Mouse (Mus musculus): Measurements from ENCODE around the gene BC024978.
A peak's percentile ranks its signal among the peaks of the same experiment; 100 is the strongest.

Gene BC024978

DNA sequence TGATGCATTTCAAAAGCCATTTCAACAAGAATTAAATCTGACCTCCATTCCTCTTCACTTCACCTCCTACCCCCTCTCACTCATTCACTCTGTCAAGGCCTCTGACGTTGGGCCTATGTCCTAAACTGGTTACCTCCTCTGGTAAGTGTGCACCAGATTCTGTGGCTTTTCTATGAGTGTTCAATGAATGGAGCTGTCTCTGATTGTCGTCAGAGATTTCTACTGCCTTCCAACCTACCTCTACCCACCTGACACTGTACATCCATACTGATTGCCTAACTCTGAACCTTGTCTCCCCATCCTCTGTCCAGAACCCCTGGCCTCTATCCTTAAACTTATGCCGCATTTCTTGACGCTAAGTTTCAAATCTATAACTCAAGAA, 17.6 kb upstream of the BC024978 start:
- no peak for DNase-seq (ENCODE audit: low read depth, low spot score)

DNA sequence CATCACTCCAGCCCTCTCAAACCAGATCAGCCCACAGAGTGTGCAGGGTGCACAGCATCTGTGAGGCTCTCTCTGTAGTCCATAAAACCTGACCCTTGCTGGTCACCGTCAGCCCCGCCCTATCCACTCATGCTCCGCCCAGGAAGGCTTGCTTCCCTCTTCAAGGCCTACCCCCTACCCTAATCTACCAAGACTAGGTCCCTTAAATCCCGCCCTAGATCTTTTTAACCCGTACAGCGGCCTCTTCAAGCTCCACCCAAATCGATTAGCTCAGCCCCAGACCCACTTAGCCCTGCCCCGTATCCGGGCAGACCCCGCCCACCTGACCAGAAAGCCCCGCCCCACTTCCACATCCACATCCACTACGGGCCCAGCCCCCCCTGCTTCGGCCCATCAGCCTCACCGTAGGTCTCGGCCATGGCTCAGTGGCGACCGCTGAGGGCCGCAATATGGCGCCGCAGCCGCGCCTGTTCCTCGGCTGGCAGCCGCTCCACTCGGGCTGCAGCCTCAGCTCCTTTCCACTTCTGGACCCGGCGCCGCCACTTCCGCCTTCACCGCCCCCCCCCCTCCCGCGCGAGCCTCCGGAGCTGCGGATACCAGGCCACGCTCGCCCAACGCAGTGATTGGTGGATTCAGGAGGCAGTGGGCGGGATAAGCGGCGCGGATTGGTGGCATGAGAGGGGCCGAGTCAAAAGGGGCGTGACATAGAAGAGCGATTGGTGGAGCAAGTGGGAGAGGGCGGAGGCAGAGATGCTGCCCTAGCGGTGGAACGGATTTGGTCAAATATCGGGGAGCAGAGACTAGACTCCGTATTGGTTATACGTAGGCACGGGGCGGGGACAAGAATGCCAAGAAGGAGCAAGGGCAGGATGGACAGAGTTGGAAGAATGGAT, 17.0 kb upstream of the BC024978 start, which contains the start of gene Rab4b:
TSS of gene Rab4b (minus strand) at position 573 of the 893 bp plus-strand sequence.
- DNase-seq (ENCODE audit: low read depth, low spot score), result peak; percentile 100

DNA sequence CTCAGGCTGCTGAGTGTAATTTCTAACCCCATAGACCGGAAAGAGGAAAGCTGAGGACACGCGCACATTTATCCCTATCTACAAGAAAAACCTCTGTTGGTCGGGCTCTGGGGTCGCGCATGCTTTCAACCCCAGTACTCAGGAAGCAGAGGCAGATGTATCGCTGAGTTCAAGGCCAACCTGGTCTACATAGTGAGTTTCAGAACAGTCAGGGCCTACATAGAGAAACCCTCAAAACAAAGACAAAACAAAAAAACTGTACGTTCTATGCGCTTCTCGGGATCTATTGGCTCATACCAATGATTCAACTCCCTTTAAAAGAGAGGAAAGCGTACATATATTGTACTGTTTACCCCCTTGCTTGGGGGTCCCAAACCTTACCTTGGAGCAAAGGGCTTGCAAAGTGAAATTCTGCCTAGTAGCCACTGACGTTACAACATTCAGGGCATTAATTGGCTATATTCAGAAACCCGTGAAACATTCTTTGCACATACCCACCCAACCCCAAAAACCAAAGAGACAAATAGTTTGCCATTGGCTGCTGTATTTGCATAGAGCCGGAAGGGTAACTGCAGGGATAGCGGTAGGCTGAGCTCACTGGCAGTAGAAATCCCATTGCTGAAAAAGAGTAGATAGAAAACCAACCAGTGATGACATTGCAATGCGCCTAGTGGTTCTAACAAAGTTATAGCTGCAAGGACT, 16.2 kb upstream of the BC024978 start:
- DNase-seq (ENCODE audit: low read depth, low spot score), result peak; percentile 93

DNA sequence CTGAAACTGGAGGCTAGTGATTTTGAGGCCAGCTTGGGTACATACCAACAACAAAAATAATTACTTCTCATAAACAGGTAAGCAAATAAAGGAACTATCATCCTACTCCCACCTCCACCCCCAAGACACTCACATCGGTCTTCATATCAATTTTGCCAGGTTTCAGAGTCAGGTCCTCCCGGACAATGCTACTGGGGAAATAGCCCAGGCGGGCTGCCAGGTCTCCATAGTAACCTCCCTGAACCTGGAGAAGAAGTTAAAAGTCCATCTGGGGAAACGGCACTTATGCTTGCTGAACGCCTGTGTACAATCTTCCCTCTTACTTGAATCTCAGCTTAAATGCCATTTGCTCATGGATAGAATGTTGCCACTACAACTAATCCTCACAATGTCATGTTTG, 15.5 kb upstream of the BC024978 start:
- no peak for DNase-seq (ENCODE audit: low read depth, low spot score)

DNA sequence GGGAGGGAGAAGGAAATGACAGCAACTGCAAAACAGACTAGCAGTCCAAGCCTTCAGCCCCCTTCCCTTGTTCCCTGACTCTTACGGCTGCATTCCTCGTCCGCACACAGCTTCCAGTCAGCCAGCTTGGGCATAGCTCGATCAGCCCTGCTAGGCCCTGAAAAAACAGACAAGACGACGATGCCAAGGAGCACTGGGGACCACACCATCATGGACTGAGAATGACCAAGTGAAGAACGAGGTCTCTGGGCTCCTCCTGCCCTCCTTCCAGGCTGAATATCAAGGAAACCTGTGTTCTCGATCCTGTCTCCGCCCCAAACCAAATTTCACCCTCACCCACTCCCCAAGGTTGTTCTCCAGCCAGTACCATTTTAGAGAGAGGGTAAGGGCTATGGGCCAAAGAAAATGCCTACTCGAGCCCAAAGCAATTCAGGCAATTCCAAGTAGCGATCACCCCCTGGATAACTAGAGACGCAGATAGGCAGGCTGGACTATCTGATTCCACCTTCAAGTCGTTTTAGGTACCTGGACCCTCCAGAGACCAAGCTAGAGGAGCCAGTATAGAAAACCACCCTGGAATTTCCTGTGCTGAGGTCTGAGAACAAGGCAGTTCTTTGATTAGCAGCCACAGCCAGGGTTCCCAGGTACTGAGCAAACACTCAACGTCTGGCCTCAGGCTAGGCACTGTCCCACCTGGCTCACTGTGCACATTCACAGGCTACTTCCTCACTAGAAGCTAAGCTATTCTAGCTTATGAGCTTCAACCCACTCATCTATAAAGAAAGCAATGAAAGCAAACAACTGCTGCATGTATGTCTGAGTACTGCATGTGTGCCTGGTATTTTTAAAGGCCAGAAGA, 14.5 kb upstream of the BC024978 start, which contains the start of the genes Gm21983 and Mia:
TSS of gene Gm21983 (minus strand) at position 250 of the 859 bp plus-strand sequence.
TSS of gene Mia (minus strand) at position 321 of the 859 bp plus-strand sequence.
- DNase-seq (ENCODE audit: low read depth, low spot score), result no peak

DNA sequence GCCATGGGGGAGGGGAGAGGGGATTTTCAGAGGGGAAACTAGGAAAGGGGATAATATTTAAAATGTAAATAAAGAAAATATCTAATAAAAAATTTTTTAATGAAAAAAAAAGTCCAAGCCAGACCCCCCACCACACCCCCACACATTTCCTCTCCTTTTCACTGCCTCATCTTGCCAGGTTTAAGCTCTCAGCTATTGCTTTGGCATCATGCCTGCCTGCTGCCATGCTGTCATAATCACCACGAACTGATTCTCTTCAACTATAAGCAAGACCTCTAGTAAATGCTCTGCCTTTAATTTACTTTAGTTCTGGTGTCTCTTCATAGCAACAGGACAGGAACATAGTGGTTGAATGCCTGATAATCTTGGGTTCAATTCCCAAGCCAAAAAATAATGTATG, 13.1 kb upstream of the BC024978 start:
- no peak for DNase-seq (ENCODE audit: low read depth, low spot score)

DNA sequence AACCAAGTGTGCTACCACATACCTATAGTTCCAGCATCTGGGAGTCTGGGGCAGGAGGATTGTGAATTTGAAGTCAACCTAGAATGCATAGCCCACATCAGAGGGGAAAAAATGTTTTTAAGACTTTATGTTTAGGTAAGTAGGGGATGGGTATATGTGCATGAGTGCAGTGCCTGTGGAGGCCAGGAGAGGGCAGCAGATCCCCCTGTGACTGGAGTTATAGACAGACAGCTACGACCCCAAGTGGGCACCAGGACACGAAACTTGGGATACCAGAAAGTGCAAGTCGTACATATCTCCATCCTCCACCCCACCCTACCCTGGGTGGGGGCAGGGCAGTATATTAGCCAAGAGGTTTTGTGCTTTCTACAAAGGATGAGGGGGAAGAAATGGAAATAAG, 10.6 kb upstream of the BC024978 start:
- peak; percentile 65 for DNase-seq (ENCODE audit: low read depth, low spot score)

DNA sequence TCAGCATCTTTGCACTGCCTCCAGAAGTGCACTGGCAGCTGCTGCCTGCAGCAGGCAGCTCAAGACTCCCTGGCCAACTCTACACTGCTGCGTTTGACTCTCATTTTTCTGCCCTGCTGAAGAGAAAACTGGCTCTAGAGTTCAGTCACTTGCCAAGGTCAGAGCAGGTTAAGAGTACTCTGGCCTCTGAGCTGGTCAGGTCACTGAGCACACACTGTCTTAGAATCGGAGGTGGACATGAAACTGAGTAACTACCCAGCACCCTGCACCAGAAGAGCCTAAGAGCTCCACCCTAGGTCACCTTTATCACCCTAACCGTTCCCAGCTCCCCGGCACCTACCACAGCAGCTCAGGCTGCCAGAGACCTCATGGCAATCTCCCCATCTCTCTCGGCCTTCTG, 9.6 kb upstream of the BC024978 start:
- DNase-seq (ENCODE audit: low read depth, low spot score), result no peak

DNA sequence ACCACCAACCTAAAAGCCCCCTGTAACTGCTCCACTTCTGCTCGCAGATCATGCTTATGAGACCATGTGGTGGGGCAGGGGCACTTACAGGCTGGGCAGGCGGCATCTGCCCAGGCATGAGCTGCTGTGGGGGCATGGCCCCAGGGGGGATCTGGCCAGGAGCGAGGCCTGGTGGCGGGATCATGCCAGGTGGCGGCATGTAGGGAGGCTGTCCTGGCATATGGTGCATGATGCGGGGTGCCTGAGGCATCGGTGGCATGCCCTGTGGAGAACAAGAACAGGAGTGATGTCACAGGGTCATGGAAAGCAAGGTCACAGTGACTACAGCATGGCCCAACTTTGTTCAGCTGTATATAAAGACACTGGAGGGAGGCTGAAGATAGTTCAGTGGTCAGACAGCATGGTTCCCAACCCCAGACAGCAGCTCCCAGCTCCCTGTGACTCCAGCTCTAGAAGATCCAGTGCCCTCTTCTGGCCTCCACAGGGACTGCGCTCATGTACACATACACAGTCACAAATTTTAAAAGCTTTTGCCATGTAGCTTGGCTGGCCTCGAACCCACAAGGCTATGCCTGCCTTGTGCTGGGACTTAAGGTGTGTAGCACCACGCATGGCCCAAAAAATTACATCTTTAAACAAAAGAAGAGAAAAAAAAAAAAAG, 6.2 kb upstream of the BC024978 start:
- DNase-seq (ENCODE audit: low read depth, low spot score), result peak; percentile 39

DNA sequence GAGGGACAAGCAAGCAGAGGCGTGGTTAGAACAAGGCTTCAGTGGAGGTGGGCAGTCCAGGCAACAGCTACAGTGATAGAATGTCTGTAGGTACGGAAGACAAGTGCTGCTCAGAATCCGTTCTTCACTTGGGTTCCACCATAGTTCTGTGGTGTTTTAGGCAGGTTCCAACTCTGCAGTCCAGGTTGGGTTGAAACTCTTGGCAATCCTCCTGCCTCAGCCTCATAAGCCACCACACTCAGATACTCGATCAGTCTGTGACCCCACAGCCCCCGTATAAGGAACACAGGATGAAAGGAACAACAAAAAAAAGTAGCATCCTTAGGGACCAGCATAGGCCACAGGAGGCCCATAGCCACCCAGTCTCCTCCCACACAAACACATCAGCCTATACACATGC, 3.1 kb upstream of the BC024978 start:
- DNase-seq (ENCODE audit: low read depth, low spot score), result no peak

DNA sequence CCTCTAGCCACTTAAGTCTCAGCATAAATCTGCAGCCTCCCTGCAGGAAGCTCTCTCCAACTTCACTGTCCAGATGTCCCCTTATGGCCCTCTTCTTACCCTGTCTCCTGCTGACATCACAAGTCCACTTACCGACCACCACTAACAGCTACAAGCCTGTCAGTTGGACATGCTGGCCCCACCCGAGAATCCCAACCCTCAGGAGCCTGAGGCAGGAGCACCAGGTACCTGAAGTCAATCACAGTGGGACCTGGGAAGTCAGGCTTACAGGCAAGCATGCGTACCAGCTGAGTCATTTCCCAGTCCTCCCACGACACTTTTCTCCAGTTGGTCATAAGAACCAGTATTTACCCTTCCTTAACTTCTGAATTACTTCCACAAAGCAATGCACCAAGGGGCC, 1.9 kb upstream of the BC024978 start:
- no peak for DNase-seq (ENCODE audit: low read depth, low spot score)

DNA sequence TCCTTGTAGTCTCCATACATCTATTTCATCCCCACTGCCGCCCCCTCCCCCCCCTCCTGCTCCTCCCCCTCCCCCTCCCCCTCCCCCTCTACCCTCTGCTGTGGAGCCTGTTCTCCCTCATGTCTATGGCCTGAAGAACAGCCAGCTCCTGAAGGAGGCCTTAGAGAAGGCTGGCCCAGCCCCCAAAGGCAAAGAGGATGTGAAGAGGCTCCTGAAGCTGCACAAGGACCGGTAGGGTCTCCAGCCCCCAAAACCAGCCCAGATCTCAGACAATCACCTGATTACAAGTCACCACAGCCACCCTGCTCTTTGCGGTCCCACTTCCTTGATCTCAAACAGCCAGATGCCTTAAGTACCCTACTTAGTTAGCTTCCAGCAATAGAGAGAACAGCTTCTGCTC, 1.6 kb downstream of the BC024978 start:
- peak; percentile 24 for DNase-seq (ENCODE audit: low read depth, low spot score)

DNA sequence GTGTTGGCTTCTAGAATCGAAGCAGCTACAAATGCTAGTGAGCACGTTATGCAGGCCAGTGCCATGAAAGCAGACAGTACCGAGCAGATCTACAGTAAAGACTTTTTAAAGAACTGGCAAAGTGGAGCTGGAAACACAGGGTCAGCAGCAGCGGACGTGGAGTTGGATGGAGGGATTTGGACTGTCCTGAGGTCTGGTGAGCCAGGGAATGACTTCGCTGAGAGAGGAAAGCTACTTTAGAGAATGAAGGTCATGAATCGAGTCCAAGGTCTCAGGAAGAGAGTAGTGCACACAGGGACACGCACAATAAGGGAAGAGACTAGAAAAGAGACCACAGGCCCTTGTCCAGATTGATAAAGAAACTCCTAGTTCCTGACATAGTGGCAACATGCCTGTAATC, 2.1 kb downstream of the BC024978 start:
- no peak for DNase-seq (ENCODE audit: low read depth, low spot score)

DNA sequence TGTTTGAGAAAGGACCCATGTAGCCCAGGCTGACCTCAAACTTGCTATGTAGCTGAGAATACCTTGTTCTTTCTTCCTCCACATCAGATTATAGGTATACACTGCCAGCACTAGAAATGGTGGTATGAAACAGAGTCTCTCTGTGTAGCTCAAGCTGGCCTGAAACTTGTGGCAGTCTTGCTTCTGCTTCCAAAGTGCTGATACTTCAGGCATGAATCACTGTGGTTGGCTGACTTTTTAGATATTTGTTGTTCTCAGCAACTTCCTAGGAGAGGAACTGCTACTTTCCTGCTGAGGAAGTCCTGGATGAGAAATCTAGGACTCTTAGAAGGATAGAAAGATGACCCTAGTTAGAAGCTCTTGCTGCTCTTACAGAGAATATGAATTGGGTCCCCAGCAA, 2.8 kb downstream of the BC024978 start:
- DNase-seq (ENCODE audit: low read depth, low spot score), result no peak

DNA sequence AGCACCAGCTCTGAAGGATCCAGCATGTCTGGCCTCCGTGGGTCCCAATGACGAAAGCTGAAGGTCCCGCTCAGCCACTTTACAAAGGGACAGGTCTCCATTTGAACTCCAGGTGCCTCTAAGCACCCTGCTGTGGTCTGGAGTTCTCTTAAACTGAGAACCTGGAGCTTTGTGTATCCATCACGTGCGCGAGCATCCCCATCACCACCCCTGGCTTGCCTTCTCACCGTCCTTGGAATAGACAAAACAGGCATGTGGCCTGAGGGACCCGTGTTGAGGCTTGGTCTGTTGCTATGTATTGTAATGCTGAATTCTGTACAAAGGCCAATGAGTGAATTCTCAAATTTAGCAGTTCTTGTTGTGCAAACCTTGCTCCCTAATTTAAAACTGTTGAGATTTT, 3.2 kb downstream of the BC024978 start:
- DNase-seq (ENCODE audit: low read depth, low spot score), result no peak

DNA sequence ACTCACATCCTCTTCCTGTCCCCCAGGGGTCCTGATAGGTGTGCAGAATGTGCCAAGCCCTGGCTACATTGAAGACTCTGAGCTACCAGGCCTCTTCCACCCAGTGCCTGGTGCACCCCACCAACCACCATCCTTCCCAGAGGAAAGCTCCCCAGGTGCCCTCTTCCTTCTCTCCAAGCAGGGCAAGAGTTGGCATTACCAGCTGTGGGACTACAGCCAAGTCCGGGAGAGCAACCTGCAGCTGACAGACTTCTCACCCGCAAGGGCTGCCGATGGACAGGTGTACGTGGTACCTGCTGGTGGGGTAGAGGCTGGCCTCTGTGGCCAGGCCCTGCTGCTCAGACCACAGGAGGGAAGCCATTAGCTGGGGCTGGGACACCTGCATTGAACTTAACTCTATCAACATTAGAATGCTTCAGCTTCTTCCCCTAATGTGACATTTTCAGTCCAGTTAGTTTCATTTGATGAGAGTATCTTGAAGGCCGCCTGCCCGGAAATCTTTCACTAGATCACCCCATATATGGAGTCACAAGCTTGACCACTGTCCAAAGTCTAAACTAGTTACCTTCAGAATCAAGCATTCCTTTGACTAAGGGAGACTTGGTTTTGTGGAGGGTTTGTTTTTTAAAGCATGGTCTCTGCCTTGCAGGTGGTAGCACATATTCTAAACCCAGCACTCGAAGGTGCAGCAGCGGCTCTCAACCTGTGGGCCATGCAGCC, 8.3 kb downstream of the BC024978 start:
- DNase-seq (ENCODE audit: low read depth, low spot score), result no peak

DNA sequence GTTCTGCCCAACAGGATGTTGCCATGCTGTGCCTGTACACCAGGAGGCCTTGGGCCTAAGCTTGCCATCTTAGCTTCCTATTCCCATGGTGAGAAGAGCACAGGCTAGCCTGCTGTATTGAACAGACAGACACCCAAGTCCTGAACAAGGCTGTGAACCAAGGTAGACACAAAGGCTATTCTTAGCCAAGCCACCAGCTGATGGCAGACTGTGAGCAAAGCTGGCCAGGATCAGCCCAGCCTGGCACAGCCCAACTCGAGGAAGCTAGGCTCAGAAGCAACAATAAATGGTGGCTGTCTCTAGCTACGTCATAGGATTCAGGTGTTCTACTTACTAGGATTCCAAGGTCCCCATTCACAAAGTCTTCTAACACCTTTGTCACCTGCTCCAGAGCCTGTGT, 17.0 kb downstream of the BC024978 start:
- DNase-seq (ENCODE audit: low read depth, low spot score), result no peak

DNA sequence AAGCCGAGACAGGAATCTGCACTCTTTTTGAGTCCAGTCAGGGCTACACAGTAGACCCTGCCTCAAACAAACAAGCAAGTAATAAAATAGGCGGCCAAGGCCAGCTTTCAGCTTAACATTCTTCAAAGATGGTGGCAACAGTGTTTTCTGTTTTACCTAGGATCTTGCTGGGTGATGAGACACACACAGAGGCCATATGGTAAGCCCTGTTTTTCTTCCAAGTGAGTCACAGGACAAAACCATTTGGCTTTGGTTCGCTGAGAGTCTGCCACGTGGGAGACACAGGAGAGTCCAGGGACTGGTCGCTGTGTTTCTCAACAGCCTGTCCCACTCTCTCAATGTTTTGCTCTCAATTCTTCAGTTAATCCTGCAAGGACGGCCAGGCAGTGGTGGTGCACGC, 23.0 kb downstream of the BC024978 start:
- no peak for DNase-seq (ENCODE audit: low read depth, low spot score)

DNA sequence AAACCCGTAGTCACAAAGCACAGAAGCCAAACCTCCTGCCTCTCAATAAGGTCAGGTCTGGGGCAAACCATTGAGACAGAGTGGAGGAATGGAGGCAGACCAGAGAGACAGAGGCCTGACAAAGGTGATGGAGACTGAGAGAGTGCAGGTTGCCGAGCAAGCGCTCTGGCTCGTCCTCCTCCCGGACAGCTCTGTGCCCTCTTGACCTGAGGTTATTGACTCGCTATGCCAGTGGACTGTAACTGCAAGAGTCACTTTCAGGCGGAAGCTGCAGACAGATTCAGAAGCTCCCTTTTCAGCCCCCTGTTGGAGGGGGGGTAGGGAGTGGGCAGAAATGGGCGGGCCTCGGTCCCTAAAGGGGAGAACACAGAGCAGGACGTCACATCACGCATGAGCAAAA, 24.4 kb downstream of the BC024978 start:
- no peak for DNase-seq (ENCODE audit: low read depth, low spot score)

DNA sequence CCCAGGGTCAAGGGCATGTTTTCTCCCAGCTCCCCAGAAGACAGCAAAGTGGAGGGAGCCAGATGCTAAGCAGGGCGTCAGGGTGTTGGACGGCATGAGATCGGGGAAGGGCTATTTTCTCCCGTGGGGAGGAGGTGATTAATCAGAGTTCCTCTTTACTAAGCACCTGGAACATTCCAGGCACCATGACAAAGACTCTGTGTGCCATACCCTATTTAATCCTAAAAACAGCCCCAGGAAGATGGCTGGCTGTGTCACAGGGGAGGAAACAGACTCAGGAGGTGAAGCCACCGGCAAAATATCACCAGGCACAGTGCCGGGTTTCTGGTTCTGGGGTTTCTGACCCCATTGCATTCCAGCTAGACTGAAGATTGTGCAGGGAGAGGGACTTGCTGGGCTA, 26.4 kb downstream of the BC024978 start:
- no peak for DNase-seq (ENCODE audit: low read depth, low spot score)

DNA sequence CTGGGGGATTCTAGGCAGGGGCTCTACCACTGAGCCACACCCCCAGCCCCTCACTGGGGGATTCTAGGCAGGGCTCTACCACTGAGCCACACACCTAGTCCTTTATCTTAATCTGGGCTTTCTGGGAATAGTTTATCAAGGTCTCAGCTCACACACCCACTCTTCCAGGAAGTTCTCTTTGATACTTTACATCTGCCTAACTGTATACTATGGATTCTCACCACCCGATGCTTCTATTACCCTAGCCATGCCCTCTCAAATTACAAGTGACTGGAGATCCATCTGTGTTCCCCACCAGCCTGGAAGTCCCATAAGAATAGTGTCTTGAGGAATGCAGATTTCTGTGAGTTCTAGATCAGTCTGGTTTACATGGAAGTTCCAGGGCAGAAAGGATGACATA, 27.0 kb downstream of the BC024978 start:
- no peak for DNase-seq (ENCODE audit: low read depth, low spot score)

Data from A20 (cell line).